Mouse (Mus musculus): ENCODE results near the gene Tmem59l. TPM values are rescaled to one million over a fixed set of nuclear protein-coding genes. Genes with fewer than 3 reads are reported as not detected.

Gene Tmem59l
- polyA plus RNA-seq, 1 experiment, result 524 TPM

GRCm38 (mm10) chr8:70527512-70528181 lies 40.5 kb upstream of the Tmem59l start, which contains the start of the genes Fkbp8 and Kxd1:
Gene Fkbp8 (plus strand): TSS chr8:70527724.
Gene Kxd1 (minus strand): TSS chr8:70527956.
- TF ChIP-seq POLR2A (IDR thresholded peaks at IDR 0.05; ENCODE audit: borderline replicate concordance, insufficient read depth, low read length) (peak; percentile 61; the same call in 1 of the 2 replicates), CTCF (IDR thresholded peaks at IDR 0.05; ENCODE audit: borderline replicate concordance, insufficient read depth, low read depth, low read length) (no peak)
- peak; percentile 97 to 100 for DNase-seq

DNA sequence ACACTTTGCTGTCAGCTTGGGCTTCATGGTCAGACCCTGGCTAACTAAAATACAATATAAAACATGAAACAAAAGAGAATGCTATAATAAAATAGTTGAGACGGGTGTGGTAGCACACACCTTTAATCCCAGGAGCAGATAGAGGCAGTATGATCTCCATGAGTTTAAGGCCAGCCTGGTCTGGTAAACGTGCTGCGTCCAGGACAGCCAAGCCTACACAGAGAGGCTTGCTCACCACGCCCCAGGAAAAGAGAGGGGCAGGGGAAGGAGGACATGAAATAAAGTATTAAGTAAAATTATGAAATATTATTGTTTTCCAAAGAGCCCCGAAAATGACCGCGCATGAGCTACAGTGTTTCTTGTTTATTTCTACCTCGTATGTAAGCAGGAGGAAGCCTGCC lies 40.0 kb upstream of the Tmem59l start:
- peaks cover 8% of the 10 kb centered on the region for H3K4me1 ChIP-seq (ENCODE audit: control insufficient read depth, insufficient read depth, low read length)
- under 1% methylated on average over 8 of the region's 8 CpGs for WGBS
- DNase-seq, result no peak
- H3K4me3 ChIP-seq (replicated peaks; ENCODE audit: insufficient read depth, low read depth, low read length), result peak overlapping the region; percentile 80
- TF ChIP-seq CTCF (IDR thresholded peaks at IDR 0.05; ENCODE audit: borderline replicate concordance, insufficient read depth, low read depth, low read length), result no peak
- no peak for TF ChIP-seq POLR2A (IDR thresholded peaks at IDR 0.05; ENCODE audit: borderline replicate concordance, insufficient read depth, low read length)
- peak overlapping the region; percentile 37 for H3K27ac ChIP-seq (ENCODE audit: insufficient read depth, low read length)
- no peaks in the 10 kb centered on the region for H3K27me3 ChIP-seq (ENCODE audit: control insufficient read depth, insufficient read depth, low read length)

More at GRCm38 (mm10) chr8:70527512-70528181, 40.5 kb upstream of the Tmem59l start, which contains the start of the genes Fkbp8 and Kxd1:
- Histone ChIP-seq H3K4me3 (replicated peaks; ENCODE audit: insufficient read depth, low read depth, low read length) (peak within 1 kb of the TSS; percentile 80), H3K4me1 (ENCODE audit: control insufficient read depth, insufficient read depth, low read length) (peaks cover 8% of the 10 kb centered on the region), H3K27ac (ENCODE audit: insufficient read depth, low read length) (peak within 1 kb of the TSS; percentile 37), H3K27me3 (ENCODE audit: control insufficient read depth, insufficient read depth, low read length) (no peaks in the 10 kb centered on the region)
- 1% methylated on average over 59 of the region's 61 CpGs for WGBS

GRCm38 (mm10) chr8:70522592-70523403 lies 35.6 kb upstream of the Tmem59l start:
- Histone ChIP-seq H3K27ac (ENCODE audit: insufficient read depth, low read length) (peak overlapping the region; percentile 52), H3K4me1 (ENCODE audit: control insufficient read depth, insufficient read depth, low read length) (0 out of 2 replicates have a peak, but pooled peaks cover 3% of the 10 kb centered on the region), H3K27me3 (ENCODE audit: control insufficient read depth, insufficient read depth, low read length) (no peaks in the 10 kb centered on the region), H3K4me3 (replicated peaks; ENCODE audit: insufficient read depth, low read depth, low read length) (peak overlapping the region; percentile 70)
- DNase-seq, result peak; percentile 96 to 97
- WGBS, result under 1% methylated on average over 51 of the region's 51 CpGs
- TF ChIP-seq POLR2A (IDR thresholded peaks at IDR 0.05; ENCODE audit: borderline replicate concordance, insufficient read depth, low read length) (peak; percentile 68), CTCF (IDR thresholded peaks at IDR 0.05; ENCODE audit: borderline replicate concordance, insufficient read depth, low read depth, low read length) (peak; percentile 35; the same call in 1 of the 2 replicates)

DNA sequence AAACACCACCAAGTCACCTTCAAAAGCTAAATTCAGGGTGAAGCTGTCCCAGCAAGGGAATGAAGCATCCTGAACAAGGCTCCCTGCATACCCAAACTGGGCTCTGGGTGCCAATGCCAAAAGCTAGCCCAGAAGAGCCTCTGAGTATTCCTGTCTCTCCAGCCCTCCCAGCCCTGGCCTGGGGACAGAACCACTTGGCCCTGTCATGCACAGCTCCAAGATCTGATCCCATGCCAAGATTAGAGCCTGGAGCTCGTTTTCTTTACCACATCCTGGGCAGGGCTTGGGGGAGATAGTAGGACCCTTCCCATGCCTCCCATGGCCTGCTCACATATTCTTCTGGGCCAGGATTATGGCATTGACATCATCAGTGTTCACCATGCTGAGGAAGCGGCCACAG lies 32.4 kb upstream of the Tmem59l start:
- 52% methylated on average over 2 of the region's 2 CpGs for WGBS
- no peak for DNase-seq
- no peaks in the 10 kb centered on the region for H3K27me3 ChIP-seq (ENCODE audit: control insufficient read depth, insufficient read depth, low read length)
- no peak overlapping the region for H3K27ac ChIP-seq (ENCODE audit: insufficient read depth, low read length)
- no peak overlapping the region for H3K4me3 ChIP-seq (replicated peaks; ENCODE audit: insufficient read depth, low read depth, low read length)
- no peak for TF ChIP-seq POLR2A (IDR thresholded peaks at IDR 0.05; ENCODE audit: borderline replicate concordance, insufficient read depth, low read length)
- TF ChIP-seq CTCF (IDR thresholded peaks at IDR 0.05; ENCODE audit: borderline replicate concordance, insufficient read depth, low read depth, low read length), result no peak
- H3K4me1 ChIP-seq (ENCODE audit: control insufficient read depth, insufficient read depth, low read length), result no peaks in the 10 kb centered on the region

- H3K4me1 ChIP-seq (ENCODE audit: control insufficient read depth, insufficient read depth, low read length), result no peaks in the 10 kb centered on the region
- H3K4me3 ChIP-seq (replicated peaks; ENCODE audit: insufficient read depth, low read depth, low read length), result no peak overlapping the region
- TF ChIP-seq POLR2A (IDR thresholded peaks at IDR 0.05; ENCODE audit: borderline replicate concordance, insufficient read depth, low read length) (no peak), CTCF (IDR thresholded peaks at IDR 0.05; ENCODE audit: borderline replicate concordance, insufficient read depth, low read depth, low read length) (no peak)
- 94% methylated on average over 6 of the region's 6 CpGs for WGBS
- H3K27me3 ChIP-seq (ENCODE audit: control insufficient read depth, insufficient read depth, low read length), result no peaks in the 10 kb centered on the region
- DNase-seq, result no peak
- H3K27ac ChIP-seq (ENCODE audit: insufficient read depth, low read length), result no peak overlapping the region
These were observed 31.9 kb upstream of the Tmem59l start for GRCm38 (mm10) chr8:70519043-70519442.

DNA sequence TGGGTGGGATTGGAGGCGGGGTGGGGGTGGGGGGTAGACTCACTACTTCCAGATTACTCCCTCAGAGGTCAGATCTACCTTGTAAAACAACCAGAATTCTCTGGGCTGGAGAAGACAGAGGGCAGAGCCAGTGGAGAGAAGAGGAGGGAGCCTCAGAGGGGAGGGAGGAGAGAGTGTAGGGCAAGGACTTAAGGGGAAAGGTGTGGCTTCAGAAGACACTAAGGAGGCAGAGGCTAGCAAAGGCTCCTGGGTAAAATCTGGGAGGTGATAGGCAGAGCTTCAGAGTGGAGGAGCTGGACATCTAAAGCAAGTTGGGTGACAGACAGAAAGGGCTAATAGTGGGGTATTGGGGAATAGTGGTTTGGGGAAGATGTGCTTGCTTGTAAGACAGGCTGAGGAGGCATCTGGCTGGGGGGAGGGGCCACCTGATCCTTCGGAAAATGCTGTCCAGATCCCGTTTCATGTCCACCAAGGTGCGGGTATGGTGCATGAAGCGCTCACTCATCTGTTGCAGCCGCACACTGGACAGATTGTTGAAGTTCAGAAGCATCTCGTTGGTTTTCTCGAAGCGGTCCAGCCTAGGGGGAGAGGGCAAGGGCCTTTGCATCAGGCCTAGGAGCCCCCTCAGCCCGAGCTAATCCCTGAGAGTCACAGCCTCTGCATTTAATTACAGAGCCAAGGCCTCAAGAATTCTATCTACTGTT lies 30.9 kb upstream of the Tmem59l start:
- Histone ChIP-seq H3K4me1 (ENCODE audit: control insufficient read depth, insufficient read depth, low read length) (0 out of 2 replicates have a peak, but pooled peaks cover 4% of the 10 kb centered on the region), H3K27me3 (ENCODE audit: control insufficient read depth, insufficient read depth, low read length) (no peaks in the 10 kb centered on the region), H3K27ac (ENCODE audit: insufficient read depth, low read length) (no peak overlapping the region), H3K4me3 (replicated peaks; ENCODE audit: insufficient read depth, low read depth, low read length) (no peak overlapping the region)
- WGBS, result 79% methylated on average over 10 of the region's 10 CpGs
- no peak for TF ChIP-seq CTCF (IDR thresholded peaks at IDR 0.05; ENCODE audit: borderline replicate concordance, insufficient read depth, low read depth, low read length)
- TF ChIP-seq POLR2A (IDR thresholded peaks at IDR 0.05; ENCODE audit: borderline replicate concordance, insufficient read depth, low read length), result no peak
- DNase-seq, result no peak

DNA sequence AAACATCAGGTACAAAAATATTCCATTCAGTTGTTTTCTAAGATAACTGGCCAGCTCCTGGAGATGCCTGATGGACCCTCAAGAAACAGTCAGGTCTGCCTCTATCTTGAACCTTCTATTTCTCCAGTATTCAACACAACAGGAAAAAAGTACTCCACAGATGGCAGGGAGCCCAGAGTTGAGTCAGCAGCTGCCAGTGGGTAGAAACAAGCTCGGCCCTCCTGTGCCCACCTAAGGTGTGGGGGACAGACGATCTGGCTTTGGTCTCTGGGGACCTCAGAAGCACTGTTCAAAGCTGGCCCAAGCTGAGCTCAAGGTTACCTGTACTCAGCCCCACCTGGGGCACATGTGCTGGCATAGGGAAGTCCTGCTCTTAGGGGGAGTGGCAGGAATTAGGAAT lies 26.3 kb upstream of the Tmem59l start:
- TF ChIP-seq CTCF (IDR thresholded peaks at IDR 0.05; ENCODE audit: borderline replicate concordance, insufficient read depth, low read depth, low read length) (no peak), POLR2A (IDR thresholded peaks at IDR 0.05; ENCODE audit: borderline replicate concordance, insufficient read depth, low read length) (no peak)
- 3% methylated on average over 2 of the region's 2 CpGs for WGBS
- Histone ChIP-seq H3K4me1 (ENCODE audit: control insufficient read depth, insufficient read depth, low read length) (peaks cover 16% of the 10 kb centered on the region), H3K27me3 (ENCODE audit: control insufficient read depth, insufficient read depth, low read length) (no peaks in the 10 kb centered on the region), H3K4me3 (replicated peaks; ENCODE audit: insufficient read depth, low read depth, low read length) (no peak overlapping the region), H3K27ac (ENCODE audit: insufficient read depth, low read length) (no peak overlapping the region)
- no peak for DNase-seq

Data from cerebellum, adult 2 months (tissue).